Mouse (Mus musculus) heart, postnatal 0 days (tissue): Measurements from ENCODE around the gene Psmd9. TPM values are rescaled to one million over a fixed set of nuclear protein-coding genes. Genes with fewer than 3 reads are reported as not detected.

Experiments used
- ATAC-seq: fragments of 200-750 bp; cut with Nextera tagmentation; 2 replicates; pipeline ENCODE4 v1.8.0; 2017; ENCODE audit warnings: low read depth, moderate number of reproducible peaks, moderate library complexity; ENCODE audit not compliant: insufficient read depth
- DNase-seq: peaks from one replicate; pipeline ENCODE4 v3.0.0-alpha.2; 2016; ENCODE audit warnings: low spot score
- H3K27ac ChIP-seq: fragments of 300-500 bp; sonication (generic); 2 replicates; pipeline ENCODE4 v1.5.1; 2014; ENCODE audit warnings: low read depth, mild to moderate bottlenecking
- H3K27me3 ChIP-seq: fragments of 300-500 bp; sonication (generic); 2 replicates; pipeline ENCODE4 v1.6.1; 2014; ENCODE audit warnings: low read length, mixed read lengths; ENCODE audit not compliant: control insufficient read depth, insufficient read depth
- H3K36me3 ChIP-seq: fragments of 300-500 bp; sonication (generic); replicated peaks from 2 replicates; pipeline ENCODE4 v1.6.1; 2014; ENCODE audit warnings: low read length, mixed read lengths; ENCODE audit not compliant: control insufficient read depth, insufficient read depth
- H3K4me1 ChIP-seq: fragments of 300-500 bp; sonication (generic); 2 replicates; pipeline ENCODE4 v1.6.1; 2014; ENCODE audit warnings: antibody characterized with exemption; ENCODE audit not compliant: control insufficient read depth, insufficient read depth
- H3K4me2 ChIP-seq: fragments of 300-500 bp; sonication (generic); 2 replicates; pipeline ENCODE4 v1.6.1; 2014; ENCODE audit warnings: low read depth, mild to moderate bottlenecking, low read length, moderate library complexity
- H3K4me3 ChIP-seq: fragments of 300-500 bp; sonication (generic); 2 replicates; pipeline ENCODE4 v1.5.1; 2014; ENCODE audit warnings: low read depth, low read length
- H3K9ac ChIP-seq: fragments of 300-500 bp; sonication (generic); replicated peaks from 2 replicates; pipeline ENCODE4 v1.6.1; 2014; ENCODE audit warnings: low read depth, low read length, mixed read lengths
- H3K9me3 ChIP-seq: fragments of 300-500 bp; sonication (generic); replicated peaks from 2 replicates; pipeline ENCODE4 v1.6.1; 2016; ENCODE audit warnings: low read length; ENCODE audit not compliant: control insufficient read depth
- CTCF ChIP-seq: IDR thresholded peaks from 2 replicates; pipeline ENCODE4 v1.5.1; 2016; ENCODE audit warnings: antibody characterized with exemption, control low read depth, low read depth
- EP300 ChIP-seq: IDR thresholded peaks from 2 replicates; pipeline ENCODE4 v1.6.1; 2016; ENCODE audit warnings: antibody characterized with exemption, low read depth
- whole genome bisulfite sequencing: fragments of 180-500 bp; shearing (Covaris S2); extraction: QIAGEN DNeasy Blood & Tissue Kit; methylation state at CpG from one replicate; pipeline ENCODE4 v1.1.7; 2014; 5-methylcytosine and 5-hydroxymethylcytosine counted together
- polyA plus RNA-seq: library from polyadenylated mRNA; unstranded; fragments of >200 nt; fragmentation: Nextera tagmentation; extraction: Ambion mirVana; gene quantifications from 2 replicates; pipeline ENCODE4 v1.2.1, GENCODE M21; 2015
- total RNA-seq: library from RNA; depleted of rRNA; stranded (reverse); fragments of >200 nt; gene quantifications from 2 replicates; pipeline ENCODE4 v1.2.3, GENCODE M21; 2014; ENCODE audit warnings: low replicate concordance

Psmd9 gene
- total and polyA plus RNA-seq, 2 experiments from 2014 or later = 11.2 to 54.9 TPM

- H3K36me3 ChIP-seq = peaks cover 87% of the 10 kb centered on the region
- no peak for DNase-seq
Observed at GRCm38 (mm10) chr5:123157972-123158371, 11.2 kb upstream of the Psmd9 start.

GRCm38 (mm10) chr5:123159446-123159845 lies 9.8 kb upstream of the Psmd9 start:
- Histone ChIP-seq H3K27me3 (no peaks in the 10 kb centered on the region), H3K4me2 (no peak overlapping the region), H3K36me3 (peaks cover 88% of the 10 kb centered on the region), H3K27ac (no peak overlapping the region), H3K4me3 (no peak overlapping the region), H3K9me3 (no peaks in the 10 kb centered on the region), H3K9ac (no peak overlapping the region), H3K4me1 (no peaks in the 10 kb centered on the region)
- WGBS = 89% methylated on average over 4 of the region's 4 CpGs
- DNase-seq (no peak), ATAC-seq (no peak)
- TF ChIP-seq CTCF (no peak), EP300 (no peak)

More at GRCm38 (mm10) chr5:123157972-123158371, 11.2 kb upstream of the Psmd9 start:
- H3K27me3 ChIP-seq = no peaks in the 10 kb centered on the region
- H3K4me3 ChIP-seq = no peak overlapping the region
- no peak for TF ChIP-seq EP300
- TF ChIP-seq CTCF = no peak
- no peaks in the 10 kb centered on the region for H3K4me1 ChIP-seq
- ATAC-seq = no peak
- no peaks in the 10 kb centered on the region for H3K9me3 ChIP-seq
- no peak overlapping the region for H3K9ac ChIP-seq
- H3K4me2 ChIP-seq = no peak overlapping the region
- no peak overlapping the region for H3K27ac ChIP-seq
- 67% methylated on average over 4 of the region's 4 CpGs for WGBS

DNA sequence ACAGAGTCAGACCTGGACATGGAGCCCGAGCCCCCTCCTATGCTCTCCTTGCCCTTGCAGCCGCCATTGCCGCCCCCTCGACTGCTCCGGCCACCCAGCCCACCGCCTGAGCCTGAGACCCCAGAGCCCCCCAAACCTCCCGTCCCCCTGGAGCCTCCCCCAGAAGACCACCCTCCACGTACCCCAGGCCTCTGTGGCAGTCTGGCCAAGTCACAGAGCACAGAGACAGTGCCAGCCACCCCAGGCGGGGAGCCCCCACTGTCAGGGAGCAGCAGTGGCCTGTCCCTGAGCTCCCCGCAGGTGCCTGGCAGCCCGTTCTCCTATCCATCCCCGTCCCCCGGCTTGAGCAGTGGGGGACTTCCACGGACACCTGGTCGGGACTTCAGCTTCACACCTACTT lies 9.3 kb upstream of the Psmd9 start:
- Histone ChIP-seq H3K36me3 (peaks cover 87% of the 10 kb centered on the region), H3K4me2 (no peak overlapping the region), H3K4me1 (no peaks in the 10 kb centered on the region), H3K27ac (no peak overlapping the region), H3K4me3 (no peak overlapping the region), H3K9ac (no peak overlapping the region), H3K27me3 (no peaks in the 10 kb centered on the region), H3K9me3 (no peaks in the 10 kb centered on the region)
- ATAC-seq (no peak), DNase-seq (no peak)
- no peak for TF ChIP-seq CTCF
- TF ChIP-seq EP300 = no peak
- WGBS = 91% methylated on average over 15 of the region's 15 CpGs

DNA sequence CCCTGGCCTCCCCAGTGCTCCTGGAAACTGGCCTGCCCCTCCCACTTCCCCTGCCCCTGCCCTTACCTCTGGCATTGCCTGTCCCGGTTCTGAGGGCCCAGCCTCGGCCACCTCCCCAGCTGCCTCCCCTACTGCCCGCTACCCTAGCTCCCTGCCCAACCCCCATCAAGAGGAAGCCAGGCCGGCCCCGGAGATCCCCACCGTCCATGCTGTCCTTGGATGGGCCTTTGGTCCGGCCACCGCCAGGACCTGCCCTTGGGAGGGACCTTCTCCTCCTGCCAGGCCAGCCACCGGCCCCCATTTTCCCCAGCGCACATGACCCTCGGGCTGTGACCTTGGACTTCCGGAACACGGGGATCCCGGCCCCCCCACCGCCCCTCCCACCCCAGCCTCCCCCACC lies 8.9 kb upstream of the Psmd9 start:
- ATAC-seq = no peak
- 84% methylated on average over 14 of the region's 15 CpGs for WGBS
- Histone ChIP-seq H3K4me2 (no peak overlapping the region), H3K4me1 (no peaks in the 10 kb centered on the region), H3K9ac (no peak overlapping the region), H3K27ac (no peak overlapping the region), H3K4me3 (no peak overlapping the region), H3K36me3 (peaks cover 83% of the 10 kb centered on the region), H3K27me3 (no peaks in the 10 kb centered on the region), H3K9me3 (no peaks in the 10 kb centered on the region)
- no peak for DNase-seq
- TF ChIP-seq EP300 (no peak), CTCF (no peak)

DNA sequence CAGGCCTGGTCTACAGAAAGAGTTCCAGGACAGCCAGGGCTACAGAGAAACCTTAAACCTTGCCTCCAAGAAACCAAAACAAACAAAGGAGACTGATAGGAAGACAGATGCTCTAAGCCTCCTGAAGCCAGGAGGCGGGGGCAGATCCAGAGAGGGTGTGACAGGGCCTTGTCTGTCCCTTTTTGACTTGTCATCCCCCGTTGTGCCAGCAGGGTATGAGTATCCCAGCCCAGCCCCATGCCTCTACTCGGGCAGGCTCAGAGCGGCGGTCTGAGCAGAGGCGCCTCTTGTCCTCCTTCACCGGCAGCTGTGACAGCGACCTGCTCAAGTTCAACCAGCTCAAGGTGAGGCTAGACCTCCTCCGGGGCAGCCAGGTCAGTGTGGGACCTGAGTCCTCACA lies 6.3 kb upstream of the Psmd9 start:
- no peaks in the 10 kb centered on the region for H3K27me3 ChIP-seq
- DNase-seq (no peak), ATAC-seq (no peak)
- H3K9me3 ChIP-seq = no peaks in the 10 kb centered on the region
- no peaks in the 10 kb centered on the region for H3K4me1 ChIP-seq
- no peak overlapping the region for H3K9ac ChIP-seq
- H3K36me3 ChIP-seq = peaks cover 86% of the 10 kb centered on the region
- TF ChIP-seq CTCF = no peak
- TF ChIP-seq EP300 = no peak
- H3K4me2 ChIP-seq = no peak overlapping the region
- H3K4me3 ChIP-seq = no peak overlapping the region
- 74% methylated on average over 9 of the region's 9 CpGs for WGBS
- H3K27ac ChIP-seq = no peak overlapping the region

DNA sequence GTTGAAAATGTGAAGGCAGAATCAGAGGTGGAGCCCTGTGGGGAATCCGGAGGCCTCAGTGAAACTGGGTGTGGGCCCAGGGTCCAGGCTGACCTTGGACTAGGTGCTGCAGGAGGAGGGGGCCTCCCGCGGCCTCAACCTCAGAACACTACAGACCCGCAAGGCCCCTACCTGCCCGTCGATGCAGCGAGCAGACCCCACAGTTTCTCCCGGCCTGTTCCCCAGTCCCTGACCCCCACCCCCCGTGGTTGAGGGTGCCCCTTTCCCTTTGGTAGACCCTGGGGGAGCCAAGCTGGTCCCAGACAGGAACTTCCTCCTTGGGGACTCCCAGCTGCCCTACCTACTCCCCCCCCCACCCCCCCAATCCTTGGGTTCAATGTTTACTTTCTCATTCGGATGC lies 2.8 kb upstream of the Psmd9 start:
- 86% methylated on average over 10 of the region's 10 CpGs for WGBS
- no peak overlapping the region for H3K4me3 ChIP-seq

More for the DNA sequence above, 2.8 kb upstream of the Psmd9 start:
- Histone ChIP-seq H3K9me3 (no peaks in the 10 kb centered on the region), H3K27me3 (no peaks in the 10 kb centered on the region), H3K27ac (no peak overlapping the region), H3K4me1 (no peaks in the 10 kb centered on the region), H3K9ac (no peak overlapping the region), H3K4me2 (no peak overlapping the region), H3K36me3 (peaks cover 54% of the 10 kb centered on the region)
- ATAC-seq = no peak
- no peak for DNase-seq
- no peak for TF ChIP-seq CTCF
- no peak for TF ChIP-seq EP300
